Mouse (Mus musculus): ENCODE results near the gene Ttc29.

Gene Ttc29

DNA sequence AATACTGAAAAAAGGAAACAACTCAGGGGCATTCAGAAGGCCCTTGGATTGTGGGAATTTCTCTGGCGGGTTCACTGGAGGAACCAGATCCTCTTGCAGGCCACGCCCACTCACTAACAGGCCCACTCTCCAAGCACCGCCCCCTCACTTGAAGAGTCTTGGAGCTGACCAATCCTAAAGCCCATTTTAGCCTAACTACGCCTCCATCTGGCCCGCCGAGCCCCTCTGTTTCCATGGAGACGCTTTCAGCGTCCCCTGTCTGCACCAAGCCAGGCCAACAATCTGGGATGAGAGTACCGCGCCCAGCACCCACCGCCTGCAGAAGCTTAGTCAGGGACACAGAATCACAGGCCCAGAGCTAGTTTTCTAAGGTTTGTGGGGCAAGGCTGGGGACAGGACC lies at the start of gene Ttc29:
TSS of gene Ttc29 (plus strand) at position 224 of the 400 bp plus-strand sequence.
- peak; percentile 25 for DNase-seq

DNA sequence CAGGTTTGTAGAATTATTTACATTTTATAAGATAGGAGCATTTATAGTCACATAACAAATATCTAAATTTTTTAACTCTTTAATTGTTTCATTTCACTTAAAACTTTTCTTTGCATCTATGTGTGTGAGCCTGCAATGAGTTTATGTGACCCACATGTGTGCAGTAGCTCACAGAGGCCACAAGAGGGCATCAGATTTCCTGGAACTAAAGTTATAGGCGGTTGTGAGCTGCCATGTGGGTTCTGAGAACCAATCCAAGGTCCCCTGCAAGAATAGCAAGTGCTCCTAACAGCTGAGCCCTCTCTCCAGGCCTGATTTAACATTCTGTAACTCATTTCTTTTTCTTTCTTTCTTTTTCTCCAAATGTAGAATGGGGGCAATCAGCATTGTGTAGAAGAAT lies 41.7 kb upstream of the Ttc29 start:
- DNase-seq = no peak

DNA sequence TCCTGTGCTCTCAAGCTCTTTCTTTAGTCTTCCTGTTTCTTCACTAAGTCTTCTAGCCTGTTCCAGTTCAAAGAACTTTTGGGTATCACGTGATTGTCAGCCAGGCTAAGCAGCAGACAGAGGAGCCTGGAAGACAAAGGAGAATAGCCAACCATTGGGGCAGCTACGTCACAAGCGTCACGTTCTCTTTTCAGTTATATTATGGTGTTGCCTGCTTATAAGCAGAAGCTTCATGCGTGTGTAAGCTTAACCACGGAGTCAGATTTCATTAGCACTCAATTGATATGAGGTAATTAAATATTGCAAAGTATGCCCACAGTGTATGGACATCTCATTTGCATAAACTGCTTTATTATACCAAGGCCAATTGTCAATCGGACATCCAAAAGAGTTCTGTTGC lies 30.4 kb upstream of the Ttc29 start:
- no peak for DNase-seq

DNA sequence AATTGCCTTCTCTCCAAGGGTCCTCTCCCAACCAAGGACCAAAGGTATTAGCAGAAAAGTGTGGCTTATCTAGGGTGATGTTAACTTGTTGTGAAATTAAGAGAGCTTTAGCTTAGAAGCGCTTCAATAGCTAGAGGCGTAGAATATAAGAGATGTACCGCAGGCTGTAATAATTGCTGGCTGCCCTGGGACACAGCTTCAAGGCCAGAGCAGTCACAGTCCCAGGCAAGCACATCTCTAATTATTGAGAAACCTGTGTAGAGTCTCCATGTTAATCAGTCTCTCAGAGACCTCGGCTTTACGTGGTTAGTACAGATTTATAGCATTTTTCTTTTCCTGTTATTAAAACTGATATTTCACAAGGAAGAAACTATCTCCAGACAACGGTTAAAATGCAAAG lies 29.7 kb upstream of the Ttc29 start:
- DNase-seq = no peak

DNA sequence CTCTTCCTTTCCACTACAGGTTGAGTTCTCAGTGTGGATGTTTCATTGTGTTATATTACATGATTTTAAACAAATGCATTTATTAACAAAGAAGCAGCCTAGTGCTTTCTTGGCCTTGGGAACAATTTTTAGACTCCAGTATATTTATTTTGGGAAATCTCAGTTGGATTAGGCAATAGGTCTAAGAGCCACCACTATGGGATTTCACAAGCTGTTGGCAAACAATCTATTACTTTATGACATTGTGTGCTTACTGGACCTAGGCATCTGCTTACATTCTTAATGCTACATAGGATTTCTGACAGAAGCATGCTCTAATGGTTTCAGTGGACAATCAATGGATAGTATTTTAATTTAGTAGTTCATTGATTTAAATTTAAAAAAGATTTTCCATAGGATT lies 26.0 kb upstream of the Ttc29 start:
- DNase-seq = no peak

DNA sequence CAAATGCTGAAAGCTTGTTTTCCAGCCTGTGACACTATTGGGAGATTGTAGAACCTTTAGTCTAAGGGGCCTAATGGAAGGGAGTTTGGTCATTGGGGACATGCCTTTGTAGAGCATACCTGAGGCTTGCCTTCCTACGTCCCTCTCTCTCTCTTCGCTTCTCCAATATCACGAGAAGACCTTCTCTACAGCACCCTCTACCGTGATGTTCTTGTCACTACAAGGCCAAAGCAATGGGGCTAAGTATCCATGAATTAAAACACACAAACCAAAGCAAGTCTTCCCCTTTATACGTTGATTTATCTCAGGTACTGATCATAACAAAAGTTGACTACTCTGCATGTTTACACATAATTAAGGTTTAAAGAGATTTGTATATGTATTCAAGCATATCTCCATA lies 8.9 kb upstream of the Ttc29 start:
- DNase-seq = no peak

DNA sequence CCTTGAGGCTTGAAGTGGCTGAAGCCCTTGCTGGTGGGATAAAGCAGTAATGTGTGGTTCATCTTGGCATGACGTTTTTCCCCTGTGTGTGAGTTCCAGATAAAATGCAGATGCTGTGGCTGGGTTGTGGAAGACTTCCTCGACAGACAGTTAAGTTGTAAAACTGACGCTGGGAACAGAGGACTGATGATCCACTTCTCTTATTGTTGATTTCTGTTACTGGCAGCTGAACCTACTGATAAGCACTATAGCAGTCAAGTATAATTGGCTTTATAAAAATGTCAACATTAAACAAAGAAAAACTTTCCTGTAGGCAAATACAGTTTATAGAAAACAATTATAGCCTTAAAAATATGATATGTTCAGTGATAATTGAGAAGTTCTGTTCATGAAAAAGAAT lies 2.7 kb upstream of the Ttc29 start:
- no peak for DNase-seq

DNA sequence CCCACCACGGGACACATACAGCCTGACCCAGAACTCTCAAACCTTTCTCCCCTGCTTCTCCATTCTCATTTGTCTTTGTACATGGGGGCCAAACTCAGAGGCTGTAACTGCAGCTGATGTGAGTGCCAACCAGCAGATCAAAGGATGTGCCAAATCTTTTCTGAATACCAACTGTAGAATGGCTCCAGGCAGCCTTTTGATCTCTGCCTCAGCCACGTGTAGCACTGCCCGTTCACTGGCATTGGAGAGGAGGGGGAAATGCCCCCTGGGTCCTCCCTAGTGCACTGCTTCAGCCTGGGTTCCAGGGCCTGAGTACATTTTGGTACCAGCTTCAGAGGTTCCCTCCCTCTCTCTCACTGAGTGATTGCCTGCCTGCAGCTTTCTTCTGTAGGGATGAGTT lies 1.5 kb downstream of the Ttc29 start:
- no peak for DNase-seq

DNA sequence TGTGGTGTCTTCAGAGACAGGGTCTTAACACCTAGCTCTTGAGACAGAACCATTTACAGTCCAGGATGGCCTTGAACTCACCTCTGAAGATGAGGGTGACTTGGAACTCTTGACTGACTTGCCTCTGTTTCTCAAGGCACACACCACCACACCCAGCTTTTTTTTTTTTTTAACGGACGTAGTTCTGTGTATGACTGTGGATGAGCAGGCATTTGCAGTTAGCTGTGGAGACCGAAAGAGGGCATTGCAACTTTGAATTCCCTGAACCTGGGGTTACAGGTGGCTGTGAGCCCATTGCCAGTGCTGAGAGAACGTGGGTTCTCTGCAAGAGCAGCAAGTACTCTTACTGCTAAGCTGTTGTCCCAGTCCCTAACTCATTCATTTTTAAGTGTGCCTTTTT lies 13.0 kb downstream of the Ttc29 start:
- DNase-seq = no peak

DNA sequence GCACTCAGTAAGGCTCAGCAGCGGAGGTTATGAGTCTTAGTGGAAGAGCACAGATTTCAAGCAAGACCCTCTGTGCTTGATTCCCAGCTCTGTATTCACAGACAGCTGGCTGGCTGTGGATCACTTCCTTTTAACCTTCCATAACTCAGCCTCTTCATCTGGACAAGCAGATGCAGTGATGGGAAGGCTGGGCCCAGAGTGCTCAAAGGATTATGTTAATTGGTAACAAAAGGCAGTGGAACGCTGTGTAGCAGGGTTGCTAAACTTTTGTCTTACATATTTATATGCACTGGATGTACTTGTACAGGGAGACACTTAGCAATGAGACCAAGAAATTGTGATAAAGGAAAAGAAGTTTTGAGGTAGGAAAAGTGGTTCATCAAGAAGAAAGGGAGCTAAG lies 17.6 kb downstream of the Ttc29 start:
- no peak for DNase-seq

DNA sequence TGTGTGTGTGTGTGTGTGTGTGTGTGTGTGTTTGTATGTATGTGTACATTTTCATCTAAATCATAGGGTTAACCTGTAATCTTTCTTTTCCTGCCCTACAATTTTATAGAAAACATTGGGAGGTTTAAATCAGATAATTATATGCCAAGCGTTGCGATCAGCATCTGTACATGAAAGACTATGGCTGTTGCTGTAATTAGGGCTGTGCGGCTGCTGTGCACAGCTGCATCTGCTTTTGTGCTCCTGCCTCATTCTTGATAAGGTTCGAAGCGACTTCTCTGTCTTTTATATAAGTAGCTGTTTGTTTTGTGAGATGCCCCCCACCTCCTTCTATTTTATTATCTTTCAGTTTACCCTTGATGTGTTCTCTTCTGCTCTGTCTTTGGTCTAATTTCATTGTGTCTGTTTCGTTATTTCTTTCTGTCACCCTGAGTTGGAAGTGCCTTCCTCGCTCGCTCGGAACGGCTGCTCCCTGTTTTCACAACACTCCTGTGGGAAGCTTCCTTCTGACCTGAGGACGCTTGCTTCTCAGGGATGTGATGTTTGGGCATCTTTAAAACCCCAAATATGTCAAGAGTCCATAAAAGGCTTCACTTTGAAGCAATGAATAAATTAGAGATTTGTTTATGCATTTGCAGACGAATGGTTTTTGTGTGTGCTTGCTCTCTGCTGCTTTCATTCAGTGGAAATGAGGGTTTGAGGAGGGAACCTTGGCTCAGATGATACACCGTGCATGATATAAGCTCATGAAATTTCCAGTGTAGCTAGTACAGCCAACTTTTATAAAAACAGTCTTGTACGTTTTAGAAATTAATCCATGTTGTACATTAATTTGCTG lies 20.0 kb downstream of the Ttc29 start:
- DNase-seq = no peak

DNA sequence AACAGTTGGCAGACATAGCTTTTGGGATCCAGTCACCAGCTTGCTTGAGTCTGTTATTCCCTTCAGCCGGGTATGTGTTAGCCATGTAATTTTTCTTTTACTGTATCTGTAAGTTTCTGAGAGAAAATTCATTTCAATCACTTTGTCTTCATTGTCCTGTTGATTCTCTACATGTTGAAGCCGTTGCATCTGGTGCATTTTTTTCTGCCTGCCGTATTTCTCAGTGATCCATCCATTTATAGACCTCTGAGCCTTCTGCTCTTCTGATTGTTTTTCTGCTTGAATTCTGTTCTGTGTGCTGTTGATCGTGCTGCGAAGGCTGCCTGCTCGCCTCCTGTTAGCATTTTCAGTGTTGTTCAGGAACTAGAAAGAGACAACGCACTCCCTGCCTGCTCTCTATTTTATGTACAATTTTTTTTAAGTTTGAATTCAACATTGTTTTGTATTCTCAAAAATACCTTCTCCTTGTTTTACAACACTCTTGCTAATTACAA lies 20.7 kb downstream of the Ttc29 start:
- DNase-seq = peak; percentile 31

DNA sequence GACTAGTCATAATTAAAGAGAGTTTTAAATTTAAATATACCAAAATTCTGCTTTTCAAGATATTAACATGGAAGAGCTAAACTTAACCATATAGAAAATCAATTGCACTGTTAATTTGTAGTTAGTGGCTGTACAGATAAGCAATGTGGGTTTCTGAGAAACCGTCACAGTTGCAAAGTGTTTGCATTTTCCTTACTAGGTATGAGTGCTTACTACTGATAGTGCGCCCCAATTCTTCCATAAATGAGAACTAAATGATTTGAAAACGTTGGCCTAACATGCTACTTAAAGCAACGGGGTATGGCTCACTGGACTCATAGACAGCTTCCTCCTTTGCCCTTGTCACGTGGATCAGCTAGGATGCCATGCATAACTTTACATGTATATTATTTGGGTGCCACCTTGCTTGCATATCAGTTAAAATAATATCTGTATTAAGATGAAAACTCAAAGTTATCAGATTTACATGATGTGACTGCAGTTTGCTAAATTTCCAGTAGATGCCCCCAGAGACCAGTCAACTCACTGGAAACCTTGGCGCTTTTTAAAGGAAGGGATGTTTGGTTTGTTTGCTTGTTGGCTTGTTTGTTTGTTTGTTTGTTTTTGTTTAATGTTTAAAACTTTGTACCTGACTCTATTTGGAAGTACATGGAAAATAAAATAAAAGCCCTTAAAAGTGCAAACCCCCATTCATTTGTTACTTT lies 25.0 kb downstream of the Ttc29 start:
- DNase-seq = no peak

DNA sequence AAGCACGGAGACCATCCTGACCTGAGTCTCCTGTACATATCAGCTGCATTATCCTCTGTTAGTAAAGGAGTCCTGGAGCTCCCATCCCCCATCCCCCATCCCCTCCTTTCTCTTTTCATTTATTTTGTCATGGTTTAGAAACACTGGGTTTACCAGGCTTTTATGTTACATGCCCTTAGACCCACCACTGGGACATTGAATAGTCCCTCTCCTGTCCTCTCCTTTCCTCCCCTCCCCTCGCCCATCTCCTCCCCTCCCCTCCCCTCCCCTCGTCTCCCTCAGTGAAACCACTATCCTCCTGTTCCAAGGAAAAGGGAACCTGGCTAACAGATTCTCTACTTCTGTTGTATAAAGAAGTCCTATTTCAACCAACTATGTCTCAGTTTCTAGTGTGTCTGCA lies 38.0 kb downstream of the Ttc29 start:
- DNase-seq = no peak

DNA sequence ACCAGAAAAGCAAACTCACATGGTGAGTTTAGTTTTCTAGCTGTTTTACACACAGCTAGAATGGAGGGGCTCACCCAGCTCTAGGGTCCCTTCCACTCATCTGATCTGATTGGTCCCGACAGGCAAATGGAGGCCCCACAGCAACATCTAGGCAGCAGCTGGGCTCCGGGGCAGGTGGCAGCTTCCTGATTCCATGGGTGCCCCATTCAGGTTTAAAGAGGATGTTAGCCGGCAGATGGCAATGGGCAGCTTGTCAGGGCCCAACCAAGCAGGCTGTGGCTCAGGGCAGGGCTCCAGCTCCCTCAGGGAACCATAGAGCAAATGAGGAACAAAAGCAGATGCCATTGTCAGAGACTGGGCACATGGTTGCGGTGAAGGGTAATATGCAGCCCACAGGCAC lies 41.3 kb downstream of the Ttc29 start:
- peak; percentile 17 for DNase-seq

DNA sequence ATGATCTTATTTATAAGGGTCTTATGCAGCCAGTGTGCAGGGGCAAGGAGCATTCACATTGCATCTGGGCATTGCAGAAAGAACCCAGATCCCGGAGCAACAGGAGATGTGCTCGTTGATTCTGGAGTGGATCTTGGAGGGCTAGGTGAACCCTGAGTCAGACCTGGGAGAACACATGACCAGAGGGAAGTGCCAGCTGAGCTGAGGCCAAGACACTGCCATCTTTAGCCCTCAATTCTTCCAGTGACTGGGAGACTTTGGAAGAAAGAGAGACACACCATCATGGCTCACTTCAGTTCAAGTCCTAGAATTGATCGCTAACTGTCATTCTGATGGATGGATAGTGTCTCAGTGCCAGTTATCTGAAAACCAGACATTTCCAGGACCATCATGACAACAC lies 41.9 kb downstream of the Ttc29 start:
- no peak for DNase-seq

DNA sequence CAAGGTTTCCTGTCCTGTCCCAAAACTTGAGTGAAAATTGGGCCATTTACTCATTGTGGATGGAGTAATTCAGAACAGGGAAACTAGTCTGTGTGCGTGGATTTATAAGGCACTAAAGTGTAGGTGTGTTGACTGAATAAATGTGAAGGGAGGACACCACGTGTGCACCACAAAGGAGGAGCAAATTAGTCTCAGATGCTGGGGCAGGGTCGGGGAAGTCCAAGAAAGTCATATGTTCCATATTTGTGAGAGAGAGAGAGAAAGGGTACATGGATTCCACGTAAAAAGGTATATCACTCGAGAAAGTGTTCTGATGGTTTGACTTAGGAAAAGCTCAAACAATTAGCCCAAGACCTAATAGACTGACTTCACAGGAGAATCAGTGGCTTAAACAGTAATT lies 52.4 kb downstream of the Ttc29 start:
- no peak for DNase-seq

DNA sequence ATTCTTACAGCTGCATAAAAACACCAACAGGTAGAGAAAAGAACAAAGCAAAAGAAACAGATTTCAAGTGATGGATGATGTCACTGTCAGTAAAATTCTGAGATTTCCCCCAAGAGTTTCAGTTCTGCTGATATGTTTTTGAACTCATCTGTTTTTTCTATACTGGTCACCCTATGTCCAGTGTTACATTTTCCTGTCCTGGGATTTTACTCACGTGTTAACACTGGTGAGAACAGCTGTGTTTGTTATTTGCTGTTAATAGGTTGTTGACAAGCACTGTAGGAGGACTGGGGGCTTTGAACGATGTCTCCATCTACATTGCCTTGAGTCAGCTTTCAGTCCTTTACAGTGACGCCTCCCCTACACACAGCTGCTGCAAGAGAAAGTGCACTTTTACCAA lies 53.1 kb downstream of the Ttc29 start:
- DNase-seq = no peak

DNA sequence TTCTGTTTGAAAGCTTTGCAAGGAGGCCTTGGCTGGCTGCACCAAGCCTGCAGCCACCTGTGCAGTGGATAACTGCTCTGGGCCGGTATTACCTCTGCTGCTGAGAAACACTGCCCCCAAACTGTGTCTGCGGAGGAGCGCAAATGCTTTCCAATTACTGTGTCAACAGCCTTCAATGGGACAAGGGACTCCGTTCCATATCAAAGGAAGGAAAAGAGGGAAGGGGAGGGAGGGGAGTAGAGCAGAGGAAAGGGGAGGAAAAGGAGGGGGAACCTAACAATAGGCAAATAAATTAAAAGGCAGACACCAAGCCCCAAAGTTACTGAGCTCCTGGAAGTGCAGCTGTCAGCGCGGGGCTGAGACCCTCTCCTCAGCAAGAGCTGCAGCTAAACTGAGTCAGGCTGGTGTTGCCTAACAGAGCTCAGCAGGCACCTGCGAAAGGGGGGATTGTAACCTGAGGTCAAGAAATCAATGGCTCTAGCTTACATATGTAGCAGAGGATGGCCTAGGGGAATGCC lies 54.9 kb downstream of the Ttc29 start:
- DNase-seq = no peak

DNA sequence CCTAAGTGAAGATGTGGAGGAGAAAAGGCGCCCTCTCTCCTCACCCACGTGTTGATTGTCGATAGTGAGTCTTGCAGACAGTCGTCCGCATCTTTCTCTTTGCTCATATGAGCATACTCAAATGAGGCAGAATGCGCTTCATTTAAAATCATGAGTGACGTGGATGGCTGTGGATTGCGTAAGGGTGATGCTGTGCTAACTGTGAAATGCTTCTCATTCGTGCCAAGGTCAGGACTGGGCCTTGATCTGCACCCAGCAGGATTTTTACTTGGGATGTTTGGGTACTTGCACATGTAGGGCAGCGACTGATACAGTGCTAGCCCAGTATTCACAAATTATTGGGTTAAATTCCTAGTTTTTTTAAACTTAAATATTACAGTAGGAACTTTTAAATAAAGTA lies 56.2 kb downstream of the Ttc29 start:
- no peak for DNase-seq

DNA sequence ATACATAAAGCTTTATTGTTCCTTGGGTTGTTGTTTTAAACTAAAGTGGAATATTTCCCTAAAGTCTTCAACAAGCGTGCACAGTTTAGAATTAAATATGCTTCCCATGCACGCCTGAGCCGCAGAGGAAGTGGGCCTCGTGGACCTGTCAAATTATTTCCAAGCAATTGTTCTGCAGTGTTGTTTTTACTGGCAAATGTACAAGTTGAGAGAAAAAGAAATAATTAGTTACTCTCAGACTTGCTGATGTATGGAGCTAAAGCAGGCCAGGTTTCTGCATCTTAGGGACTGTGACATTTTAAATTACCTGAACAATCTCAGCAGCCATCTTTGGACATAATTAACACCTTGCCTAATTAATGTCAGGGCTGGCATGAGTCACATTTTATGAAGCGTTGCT lies 58.3 kb downstream of the Ttc29 start:
- no peak for DNase-seq

DNA sequence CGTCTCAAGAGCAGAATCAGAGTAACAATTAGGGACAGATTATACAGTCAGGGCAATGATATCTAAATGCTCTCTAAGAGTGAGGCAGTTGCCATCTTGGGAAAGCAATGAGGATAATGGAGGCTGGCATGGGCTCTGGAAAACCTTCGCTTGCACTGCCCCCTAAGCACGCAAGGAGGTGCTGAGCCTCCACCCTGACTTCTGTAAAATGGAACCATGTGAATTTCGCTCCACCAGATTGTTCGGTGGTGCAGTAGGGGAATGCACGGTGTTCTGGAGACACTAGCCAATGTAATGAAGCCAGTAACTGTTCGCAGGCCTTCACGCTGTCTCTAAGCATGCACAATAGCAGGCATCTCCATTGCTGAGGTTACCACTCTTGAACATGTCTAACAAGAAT lies 63.0 kb downstream of the Ttc29 start:
- DNase-seq = no peak

DNA sequence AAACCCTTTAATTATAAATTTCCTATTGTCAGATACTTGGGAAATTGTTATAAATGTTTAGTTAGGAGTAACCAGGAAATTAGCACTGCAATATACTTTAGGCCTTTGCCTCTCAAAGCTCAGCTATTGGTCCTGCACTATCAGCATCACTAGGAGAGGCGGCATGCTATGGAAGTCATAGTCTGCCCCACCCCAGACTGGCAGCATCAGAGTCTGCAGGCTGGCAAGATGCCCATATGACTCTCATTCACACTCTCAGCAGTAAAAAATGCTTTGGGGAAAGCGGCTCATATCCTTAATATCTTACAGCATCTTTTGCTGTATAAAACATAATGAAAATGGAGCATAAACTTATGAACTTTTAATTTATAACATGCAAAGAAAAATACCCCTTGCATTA lies 64.3 kb downstream of the Ttc29 start:
- DNase-seq = no peak

DNA sequence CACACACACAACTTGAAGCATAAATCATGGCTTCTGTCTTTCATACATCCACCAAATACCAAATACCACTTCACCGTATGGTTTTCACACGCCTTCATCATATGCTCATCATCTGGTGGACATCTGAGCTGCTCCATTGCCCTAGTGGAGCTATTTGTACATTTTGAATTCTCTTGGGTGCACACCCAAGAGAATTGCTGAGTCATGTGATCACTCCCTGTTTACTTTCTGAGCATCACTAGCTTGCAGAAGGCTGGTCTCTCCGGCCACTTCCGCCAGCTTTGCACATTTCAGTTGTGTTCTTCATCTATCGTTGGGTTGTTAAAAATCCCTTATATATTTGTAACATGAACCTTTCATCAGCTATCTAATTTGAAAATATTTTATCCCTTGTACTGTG lies 65.5 kb downstream of the Ttc29 start:
- no peak for DNase-seq

All from layer of hippocampus, adult 9-11 months (tissue).